Mouse (Mus musculus): Measurements from ENCODE around the gene Snd1.
A peak's percentile ranks its signal among the peaks of the same experiment; 100 is the strongest.

Snd1 gene

DNA sequence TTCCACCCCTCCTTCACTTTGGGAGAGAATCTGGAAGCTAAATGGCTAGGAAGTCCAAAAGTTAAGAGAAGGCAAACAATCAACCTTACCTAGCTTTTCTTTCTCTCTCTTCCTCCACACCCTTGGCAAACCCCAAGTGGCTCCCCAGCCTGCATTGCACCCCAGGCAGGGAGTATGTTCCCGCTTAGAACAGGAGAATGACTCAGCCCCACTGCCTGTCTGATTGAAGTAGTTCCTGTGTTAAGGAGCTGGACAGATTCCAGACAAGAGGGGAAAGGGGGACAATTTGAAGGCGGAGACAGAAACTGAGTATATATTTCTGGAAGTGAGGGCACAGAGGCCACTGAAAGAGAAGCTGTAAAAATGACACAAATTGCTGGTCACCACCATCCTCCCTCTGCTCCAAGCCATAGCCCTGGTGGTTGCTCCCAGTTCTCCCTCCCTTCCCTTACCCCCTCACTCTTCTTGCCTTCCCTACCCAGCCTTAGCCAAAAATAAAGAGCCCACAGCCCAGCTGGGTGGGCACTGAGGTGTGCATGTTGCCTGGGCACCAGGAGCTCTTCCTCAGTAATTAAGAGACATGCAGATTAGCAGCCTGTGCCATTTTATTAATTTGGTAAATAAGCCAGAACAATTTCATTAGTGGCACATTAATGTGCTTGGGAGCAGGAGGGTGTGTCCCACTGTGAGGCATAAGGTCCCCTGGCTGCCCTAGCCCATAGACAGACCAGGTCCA, 392.7 kb downstream of the Snd1 start:
- DNase-seq (ENCODE audit: low spot score in 2 of 2), result no peak

- no peak for DNase-seq (ENCODE audit: low spot score in 2 of 2)
These were observed 396.9 kb downstream of the Snd1 start for GRCm38 (mm10) chr6:28871725-28872420.

DNA sequence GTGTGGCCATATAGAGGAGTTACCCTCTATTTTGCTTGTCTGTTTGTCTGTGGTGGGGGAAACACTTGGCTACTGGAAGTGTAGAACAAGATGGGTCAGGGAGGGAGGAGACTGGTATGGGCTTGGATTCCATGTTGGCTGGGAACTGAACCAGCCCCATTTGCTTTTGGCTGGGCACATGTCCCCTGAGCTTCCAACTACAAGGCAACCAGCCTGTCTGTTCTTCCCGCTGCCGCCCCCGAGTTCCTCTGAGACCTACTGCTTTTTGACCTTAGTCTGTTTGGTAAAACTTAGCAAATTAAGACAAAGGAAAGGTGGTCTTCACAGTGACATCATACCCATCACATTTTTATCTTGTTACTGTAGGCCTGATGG, 397.5 kb downstream of the Snd1 start:
- DNase-seq (ENCODE audit: low spot score in 2 of 2), result no peak

DNA sequence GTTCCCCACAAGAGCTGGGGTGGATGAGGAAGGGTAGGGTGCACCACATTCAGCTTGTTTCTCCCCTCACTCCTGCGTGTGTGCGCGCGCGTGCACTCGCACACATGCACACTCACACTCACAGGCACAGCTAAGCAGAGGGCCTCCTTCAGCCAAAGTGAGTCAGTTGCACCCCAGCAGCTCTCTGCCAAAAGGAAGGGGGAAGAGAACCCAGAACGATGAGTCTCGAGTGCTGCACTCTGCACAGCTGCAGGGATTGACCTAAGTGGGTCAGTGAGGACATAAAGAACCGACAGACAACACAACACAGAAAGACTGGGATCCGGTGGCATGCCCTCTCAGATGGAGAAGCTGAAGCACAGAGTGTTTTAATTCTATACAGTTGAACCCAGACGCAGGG, 399.1 kb downstream of the Snd1 start:
- no peak for DNase-seq (ENCODE audit: low spot score in 2 of 2)

- DNase-seq (ENCODE audit: low spot score in 2 of 2), result no peak
These were observed 399.8 kb downstream of the Snd1 start for GRCm38 (mm10) chr6:28874759-28875158.

DNA sequence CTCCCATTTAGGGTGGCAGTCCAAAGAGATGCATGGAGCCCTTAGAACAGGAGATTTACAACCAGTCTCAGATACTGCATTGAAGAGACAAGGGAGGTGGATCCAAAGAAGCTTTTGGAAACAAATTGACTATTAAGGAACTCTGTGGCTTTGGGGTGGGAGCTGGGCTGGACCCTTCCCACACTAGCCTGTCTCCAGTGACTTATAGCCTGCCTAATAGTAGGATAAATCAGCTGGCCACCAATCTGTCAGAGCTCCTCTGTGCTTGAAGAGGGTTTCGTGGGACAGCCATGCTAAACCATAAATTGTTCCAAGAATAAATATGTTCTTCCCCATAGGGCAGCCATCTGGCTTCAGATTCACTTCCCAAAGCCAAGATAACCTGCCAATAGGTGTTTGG, 400.4 kb downstream of the Snd1 start:
- DNase-seq (ENCODE audit: low spot score in 2 of 2), result no peak

- no peak for DNase-seq (ENCODE audit: low spot score in 2 of 2)
These were observed 401.6 kb downstream of the Snd1 start for GRCm38 (mm10) chr6:28876492-28876891.

GRCm38 (mm10) chr6:28877945-28878666, 403.2 kb downstream of the Snd1 start:
- peak in 1 of 2 experiments; percentile 24 for DNase-seq (ENCODE audit: low spot score in 2 of 2)

DNA sequence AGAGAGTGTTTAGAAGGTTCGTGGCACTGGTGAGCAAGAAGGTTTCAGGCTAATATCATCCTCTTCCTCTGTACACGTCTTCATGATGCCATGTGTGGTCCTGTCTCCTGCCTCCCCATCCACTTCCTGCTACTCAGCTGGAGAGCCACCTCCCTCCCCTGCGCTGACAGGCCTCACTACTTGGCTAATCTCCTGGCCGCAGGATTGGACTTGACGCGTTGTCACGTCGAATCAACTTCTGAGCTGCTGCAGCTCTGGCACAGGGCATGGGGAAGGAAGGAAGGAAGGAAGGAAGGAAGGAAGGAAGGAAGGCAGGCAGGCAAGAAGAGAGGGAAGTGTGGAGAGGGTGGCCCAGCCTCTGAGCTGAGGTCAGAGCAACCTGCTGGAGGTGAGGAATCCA, 404.4 kb downstream of the Snd1 start:
- DNase-seq (ENCODE audit: low spot score in 2 of 2), result no peak

DNA sequence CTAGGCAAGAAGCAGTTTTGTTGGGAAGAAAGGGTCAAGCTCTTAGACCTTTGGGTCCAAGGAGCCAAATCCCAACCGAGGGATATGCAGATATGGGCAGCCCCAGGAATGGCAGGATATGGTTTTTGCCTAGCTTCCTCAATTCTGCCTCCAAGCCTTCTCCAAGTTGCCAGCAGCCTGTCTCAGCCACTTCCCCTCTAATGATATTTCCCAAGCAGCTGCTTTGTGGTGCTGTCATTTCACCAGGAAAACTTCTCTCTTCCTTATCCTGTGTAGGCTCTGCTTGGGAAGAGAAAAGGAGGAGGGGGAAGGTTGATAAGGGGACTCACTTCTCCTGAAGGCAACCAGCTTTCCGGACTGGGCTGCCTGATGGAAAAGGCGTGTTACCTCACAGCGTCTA, 406.0 kb downstream of the Snd1 start:
- DNase-seq (ENCODE audit: low spot score in 2 of 2), result no peak

GRCm38 (mm10) chr6:28883518-28883917, 408.6 kb downstream of the Snd1 start:
- no peak for DNase-seq (ENCODE audit: low spot score in 2 of 2)

- DNase-seq (ENCODE audit: low spot score in 2 of 2), result no peak
These were observed 411.9 kb downstream of the Snd1 start for GRCm38 (mm10) chr6:28886724-28887440.

DNA sequence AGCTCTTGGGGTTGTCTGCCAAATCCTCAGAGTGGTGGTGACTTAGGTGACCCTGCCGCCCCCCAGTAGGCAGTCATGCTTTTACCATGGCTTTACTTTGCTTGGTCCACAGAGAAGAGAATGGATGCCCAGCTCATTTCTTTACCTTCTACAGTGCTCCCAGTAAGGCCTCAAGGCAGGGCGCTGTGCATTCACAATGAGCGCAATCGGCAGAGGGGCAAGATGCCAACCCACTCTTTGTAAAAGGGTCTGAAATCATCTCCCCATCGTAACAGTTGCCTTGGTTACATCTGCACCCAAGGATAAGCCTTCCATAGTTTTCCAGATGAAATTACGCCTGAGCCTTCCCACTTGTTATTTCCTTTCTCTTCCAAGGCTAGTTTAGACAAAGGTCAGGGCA, 415.5 kb downstream of the Snd1 start:
- no peak for DNase-seq (ENCODE audit: low spot score in 2 of 2)

- DNase-seq (ENCODE audit: low spot score in 2 of 2), result no peak
These were observed 416.5 kb downstream of the Snd1 start for GRCm38 (mm10) chr6:28891480-28891879.

GRCm38 (mm10) chr6:28895004-28895515, 420.1 kb downstream of the Snd1 start:
- no peak for DNase-seq (ENCODE audit: low spot score in 2 of 2)

DNA sequence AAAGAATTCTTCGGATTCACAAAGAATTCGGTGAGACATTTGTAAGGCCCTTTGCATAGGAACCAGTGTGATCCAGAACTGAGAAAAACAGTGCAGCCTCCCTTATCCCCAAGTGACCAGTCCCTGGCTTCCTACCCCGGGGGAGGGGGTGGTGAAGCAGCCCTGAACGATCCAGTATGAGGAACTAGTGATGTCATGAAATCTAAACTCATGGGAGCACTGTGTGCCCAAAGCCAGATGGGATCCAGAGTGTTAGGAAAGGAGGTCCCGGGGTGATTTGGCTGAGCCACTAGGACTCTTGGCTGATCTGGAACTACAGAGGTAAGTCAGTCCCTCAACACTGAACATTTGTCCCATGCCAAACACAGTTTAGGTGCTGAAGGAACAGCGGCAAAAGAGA, 420.8 kb downstream of the Snd1 start:
- no peak for DNase-seq (ENCODE audit: low spot score in 2 of 2)

GRCm38 (mm10) chr6:28896762-28897320, 421.9 kb downstream of the Snd1 start:
- no peak for DNase-seq (ENCODE audit: low spot score in 2 of 2)

DNA sequence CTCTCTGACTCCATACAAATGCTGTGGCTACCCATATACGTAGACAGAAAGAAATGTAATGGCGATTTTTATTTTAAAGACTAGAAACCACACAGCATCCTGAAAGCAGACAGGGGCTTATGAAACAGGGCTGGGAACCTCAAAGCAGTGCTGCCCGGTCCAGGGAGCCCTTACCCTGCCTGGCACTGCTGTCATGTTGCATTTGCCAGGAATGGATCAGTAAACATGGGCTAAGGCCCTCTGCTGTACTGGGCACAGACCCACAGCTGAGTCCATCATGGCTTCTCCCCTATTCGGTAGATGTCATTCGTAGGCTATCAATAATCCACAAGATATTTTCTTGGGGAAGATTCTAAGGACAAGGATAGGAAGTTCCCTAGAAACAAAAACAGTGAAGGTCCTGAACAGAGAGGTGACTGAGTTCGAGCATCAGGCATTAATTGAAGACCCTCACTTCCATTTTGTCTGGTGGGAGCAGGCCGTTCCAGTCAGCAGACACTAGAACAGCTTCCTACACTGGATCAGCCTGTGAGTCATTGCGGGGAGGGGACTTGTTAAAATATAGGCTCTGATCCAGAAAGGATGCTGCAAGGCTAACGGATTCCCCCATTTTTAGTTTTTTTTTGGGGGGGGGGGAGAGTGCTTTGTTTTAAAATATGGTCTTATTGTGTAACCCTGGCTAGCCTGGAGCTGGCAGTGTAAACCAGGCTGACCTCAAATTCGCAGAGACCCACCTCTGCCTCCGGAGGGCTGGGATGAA, 422.6 kb downstream of the Snd1 start:
- no peak for DNase-seq (ENCODE audit: low spot score in 2 of 2)

DNA sequence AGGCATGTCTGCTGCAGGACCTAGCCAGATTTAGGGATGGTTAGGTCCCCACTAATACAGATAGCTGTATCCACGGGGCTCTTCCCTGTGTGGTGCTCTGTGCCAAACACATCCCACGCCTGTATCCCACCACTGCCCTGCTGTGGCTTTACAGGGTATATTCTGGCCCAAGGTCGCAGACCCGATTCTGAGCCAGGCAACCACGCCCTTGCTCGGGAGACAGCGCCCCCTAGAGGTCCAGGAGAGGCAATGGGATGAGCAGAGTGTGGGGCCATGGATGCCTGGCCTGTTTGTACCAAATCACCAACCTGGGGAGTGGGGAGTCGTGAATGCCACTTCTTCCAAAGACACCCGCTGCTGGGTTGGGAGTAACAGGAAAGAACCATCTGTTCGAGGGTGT, 423.9 kb downstream of the Snd1 start:
- DNase-seq (ENCODE audit: low spot score in 2 of 2), result no peak

DNA sequence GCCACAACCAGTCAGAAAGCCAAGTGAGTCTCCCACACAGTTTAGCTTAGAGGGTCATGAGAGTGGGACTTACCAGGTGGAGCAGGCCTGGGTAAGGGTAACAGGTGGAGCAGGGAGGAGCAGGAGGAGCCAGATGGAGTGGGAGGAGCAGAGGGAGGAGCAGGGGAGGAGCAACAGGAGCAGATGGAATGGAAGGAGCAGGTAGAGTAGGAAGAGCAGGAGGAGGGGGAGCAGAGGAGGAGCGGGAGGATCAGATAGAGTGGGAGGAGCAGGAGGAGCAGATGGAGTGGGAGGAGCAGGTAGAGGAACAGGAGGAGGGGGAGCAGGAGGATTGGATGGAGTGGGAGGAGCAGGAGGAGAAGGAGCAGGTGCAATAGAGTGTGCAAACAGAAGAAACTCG, 427.6 kb downstream of the Snd1 start:
- DNase-seq (ENCODE audit: low spot score in 2 of 2), result no peak

DNA sequence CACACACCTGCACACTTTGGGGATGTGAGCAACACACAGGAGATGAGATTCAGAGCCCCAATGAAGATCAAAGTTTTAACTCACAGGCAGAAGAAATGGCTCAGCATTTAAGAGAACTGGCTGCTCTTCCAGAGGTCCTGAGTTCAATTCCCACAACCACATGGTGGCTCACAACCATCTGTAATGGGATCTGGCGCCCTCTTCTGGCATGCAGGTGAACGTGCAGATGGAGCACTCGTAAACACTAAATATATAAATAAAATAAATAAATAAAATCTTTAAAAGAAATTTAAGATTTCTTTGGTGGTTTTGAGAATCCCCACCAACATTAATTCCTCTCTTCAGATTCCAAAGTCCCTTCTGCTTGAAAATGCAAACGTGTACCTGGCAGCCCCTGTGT, 429.5 kb downstream of the Snd1 start:
- no peak for DNase-seq (ENCODE audit: low spot score in 2 of 2)

Data from right cerebral cortex, postnatal 36 days (tissue).